Mouse (Mus musculus) E14TG2a.4 (cell line): Measurements from ENCODE around the gene Lsm10.

Source experiments
- CTCF ChIP-seq: conservative IDR thresholded peaks from 2 replicates; pipeline ENCODE4 v1.5.1; 2014; ENCODE audit warnings: low read length
- NANOG ChIP-seq: IDR thresholded peaks from 2 replicates; pipeline ENCODE4 v1.6.1; 2014; ENCODE audit warnings: borderline replicate concordance, low read length, mixed read lengths
- POU5F1 ChIP-seq: IDR thresholded peaks from 2 replicates; pipeline ENCODE4 v1.6.1; 2014; ENCODE audit warnings: low read length, borderline replicate concordance

DNA sequence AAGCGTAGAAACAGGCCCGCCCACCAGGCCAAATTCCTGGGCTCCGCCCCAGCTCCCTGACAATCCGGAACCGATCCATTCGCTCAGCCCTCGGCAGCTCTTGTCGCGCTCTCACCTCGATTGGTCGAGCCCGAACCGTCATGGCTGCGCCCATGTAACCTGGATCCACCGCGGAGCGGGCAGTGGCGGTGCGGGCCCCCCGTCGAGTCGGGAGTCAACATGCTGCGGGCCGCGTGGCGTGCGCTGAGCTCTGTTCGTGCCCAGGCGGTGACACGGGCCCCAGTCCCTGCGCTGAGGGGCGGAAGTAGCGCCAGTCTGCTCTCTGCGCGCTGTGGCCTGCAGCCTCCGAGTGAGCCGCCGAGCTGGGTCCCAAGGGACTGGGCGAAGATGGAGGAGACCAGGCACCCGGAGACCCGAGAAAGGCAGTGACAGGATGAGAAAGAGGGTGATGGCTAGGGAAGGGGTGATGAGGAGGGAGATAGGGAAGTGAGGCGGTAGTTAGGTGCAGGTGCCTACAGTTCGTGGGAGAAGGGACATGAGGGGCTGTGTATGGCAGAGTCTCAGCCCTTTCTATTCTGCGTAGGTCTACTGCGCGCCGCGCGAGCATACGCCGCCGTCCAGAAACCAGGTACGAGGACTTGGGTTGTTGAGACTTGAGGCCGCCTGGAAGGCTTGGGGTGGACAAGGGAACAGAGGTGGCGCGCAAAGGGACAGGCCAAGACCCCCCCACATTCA is 49.4 kb upstream of the Lsm10 start, which contains the start of gene Mrps15:
- TF ChIP-seq CTCF (no peak), NANOG (no peak), POU5F1 (no peak)
